Comparison of ENCODE assay signal across 8 mouse cellular contexts in the genomic region with DNA sequence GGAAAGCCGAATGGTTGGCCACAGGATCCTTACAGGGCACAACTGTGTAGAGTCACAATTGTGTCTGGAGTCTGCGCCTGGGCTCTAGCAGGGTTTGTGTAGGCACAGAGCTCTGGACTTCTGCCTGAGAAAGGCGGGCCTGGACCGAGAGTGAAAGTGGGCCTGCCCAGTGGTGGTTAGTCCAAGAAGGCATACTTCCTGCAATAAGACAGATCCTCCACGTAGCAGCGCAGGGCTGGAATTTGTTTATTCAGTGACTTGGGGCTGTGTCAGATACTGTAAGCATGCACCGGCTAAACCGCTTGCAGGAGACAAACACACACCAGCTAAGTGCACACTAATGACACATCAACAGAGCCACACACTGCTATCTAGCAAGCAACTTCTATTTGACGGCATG. TPM values are rescaled to one million over a fixed set of nuclear protein-coding genes. Genes with fewer than 3 reads are reported as not detected.
DNase-seq lines count a peak whose midpoint lies in the region; ATAC-seq lines count a peak whose summit lies in the region.

No protein-coding gene starts in this region.

- H3K9ac ChIP-seq in embryonic facial prominence, embryonic 15.5 days: no peak overlapping the region
- H3K9ac ChIP-seq in intestine, embryonic 15.5 days: no peak overlapping the region

- peaks cover 42% of the 10 kb centered on the region for H3K27me3 ChIP-seq in embryonic facial prominence, embryonic 15.5 days
- H3K27me3 ChIP-seq in intestine, embryonic 15.5 days (replicated peaks): peaks cover 12% of the 10 kb centered on the region

- H3K4me1 ChIP-seq in embryonic facial prominence, embryonic 15.5 days: peaks cover 45% of the 10 kb centered on the region
- peaks cover 44% of the 10 kb centered on the region for H3K4me1 ChIP-seq in intestine, embryonic 15.5 days (replicated peaks)

- H3K4me3 ChIP-seq in embryonic facial prominence, embryonic 15.5 days (replicated peaks): 0 out of 2 replicates have a peak overlapping the region, but pooled peaks have one; percentile 54
- no peak overlapping the region for H3K4me3 ChIP-seq in intestine, embryonic 15.5 days (replicated peaks)

- H3K4me2 ChIP-seq in embryonic facial prominence, embryonic 15.5 days (replicated peaks): peak overlapping the region; percentile 92
- peak overlapping the region; percentile 99 for H3K4me2 ChIP-seq in intestine, embryonic 15.5 days (replicated peaks)

- H3K36me3 ChIP-seq in embryonic facial prominence, embryonic 15.5 days: peaks cover 5% of the 10 kb centered on the region; the same call in 1 of the 2 replicates
- H3K36me3 ChIP-seq in intestine, embryonic 15.5 days: no peaks in the 10 kb centered on the region

- peak; percentile 28 for DNase-seq in adrenal gland, adult 2 months
- DNase-seq in adrenal gland, adult 18-20 months (ENCODE audit: low spot score in 2 of 2): no peak
- peak; percentile 90 for DNase-seq in lung, postnatal 10 days
- DNase-seq in layer of hippocampus, adult 11-12 months (ENCODE audit: low spot score): no peak
- DNase-seq in spleen, adult 18-20 months: no peak
- DNase-seq in right cerebral cortex, postnatal 14 days: no peak

- peak overlapping the region; percentile 67 for H3K27ac ChIP-seq in embryonic facial prominence, embryonic 15.5 days (replicated peaks)
- H3K27ac ChIP-seq in intestine, embryonic 15.5 days: peak overlapping the region; percentile 42; the same call in 1 of the 2 replicates

- WGBS in embryonic facial prominence, embryonic 15.5 days: 27% methylated on average over 9 of the region's 9 CpGs
- WGBS in intestine, embryonic 15.5 days: 16% methylated on average over 9 of the region's 9 CpGs

- no peaks in the 10 kb centered on the region for H3K9me3 ChIP-seq in embryonic facial prominence, embryonic 15.5 days (replicated peaks)
- H3K9me3 ChIP-seq in intestine, embryonic 15.5 days: no peaks in the 10 kb centered on the region

- ATAC-seq in embryonic facial prominence, embryonic 15.5 days (ENCODE audit: insufficient number of reproducible peaks, low FRiP score, low TSS enrichment, low read depth): peak; percentile 30; the same call in 1 of the 2 replicates
- ATAC-seq in intestine, embryonic 15.5 days: peak; percentile 74

RNA-seq across cellular contexts. Expression of gene Tcea3, which starts 2.3 kb away (rescaled TPM):
- 1 to 10 TPM; 1.7 to 2.7 TPM for total RNA-seq in adrenal gland, adult 2 months (2021)
- 0.13 and 0.54 TPM in 2 replicates for polyA plus RNA-seq in adrenal gland, adult 2 months (2012; rRNA removed)
- total RNA-seq in adrenal gland, adult 18-20 months (2021): 1 to 10 TPM; 1.5 to 4.7 TPM
- polyA plus RNA-seq in embryonic facial prominence, embryonic 15.5 days (2015; fragmentation: Nextera tagmentation; extraction: Ambion mirVana): 19.2 and 20.7 TPM in 2 replicates
- polyA plus RNA-seq in intestine, embryonic 15.5 days (2015; fragmentation: Nextera tagmentation; extraction: Ambion mirVana): 18.3 and 19.0 TPM in 2 replicates

RNA-seq across cellular contexts. Expression of gene Zfp46, which starts 34.7 kb away (rescaled TPM):
- total RNA-seq in adrenal gland, adult 2 months (2021): 10 to 100 TPM; 17.2 to 17.3 TPM
- 10.4 and 11.2 TPM in 2 replicates for polyA plus RNA-seq in adrenal gland, adult 2 months (2012; rRNA removed)
- total RNA-seq in adrenal gland, adult 18-20 months (2021): 10 to 100 TPM; 15.5 to 17.2 TPM
- polyA plus RNA-seq in embryonic facial prominence, embryonic 15.5 days (2015; fragmentation: Nextera tagmentation; extraction: Ambion mirVana): 25.0 and 25.5 TPM in 2 replicates
- 16.0 and 16.8 TPM in 2 replicates for polyA plus RNA-seq in intestine, embryonic 15.5 days (2015; fragmentation: Nextera tagmentation; extraction: Ambion mirVana)

RNA-seq across cellular contexts. Expression of gene Asap3, which starts 43.6 kb away (rescaled TPM):
- total RNA-seq in adrenal gland, adult 2 months (2021): 1 to 10 TPM; 1.4 to 3.6 TPM
- polyA plus RNA-seq in adrenal gland, adult 2 months (2012; rRNA removed): 3.2 and 4.2 TPM in 2 replicates
- total RNA-seq in adrenal gland, adult 18-20 months (2021): 1 to 10 TPM; 1.6 to 2.8 TPM
- 13.3 and 14.1 TPM in 2 replicates for polyA plus RNA-seq in embryonic facial prominence, embryonic 15.5 days (2015; fragmentation: Nextera tagmentation; extraction: Ambion mirVana)
- 4.6 and 5.4 TPM in 2 replicates for polyA plus RNA-seq in intestine, embryonic 15.5 days (2015; fragmentation: Nextera tagmentation; extraction: Ambion mirVana)

Comparison
In these comparisons a context has a peak if more than half of its experiments do, and no peak if none do; other contexts are left out.
1. DNase-seq: peak in adrenal gland, adult 2 months (single experiment) and lung, postnatal 10 days (single experiment); none in adrenal gland, adult 18-20 months (0 of 2), layer of hippocampus, adult 11-12 months (single experiment), spleen, adult 18-20 months (0 of 2) and right cerebral cortex, postnatal 14 days (single experiment).
2. RNA of gene Tcea3, which starts 2.3 kb away (polyA plus RNA-seq): 19.2 to 20.7 TPM in embryonic facial prominence, embryonic 15.5 days and 18.3 to 19.0 TPM in intestine, embryonic 15.5 days; 0.13 to 0.54 TPM in adrenal gland, adult 2 months; every median in the first group is over 10 times any median in the second.